Mouse (Mus musculus) midbrain, embryonic 11.5 days (tissue): ENCODE measurements around the gene Dapp1. TPM values are rescaled to one million over a fixed set of nuclear protein-coding genes. Genes with fewer than 3 reads are reported as not detected.

Source experiments
- ATAC-seq: fragments of 200-750 bp; cut with Nextera tagmentation; 2 replicates; pipeline ENCODE4 v1.8.0; 2017; ENCODE audit warnings: moderate TSS enrichment, moderate library complexity; ENCODE audit not compliant: low FRiP score
- DNase-seq: peaks from one replicate; pipeline ENCODE4 v3.0.0; 2015; ENCODE audit warnings: low spot score; ENCODE audit errors: missing footprints
- H3K27ac ChIP-seq: fragments of 300-500 bp; sonication (generic); 2 replicates; pipeline ENCODE4 v1.5.1; 2014; ENCODE audit warnings: low read depth, low read length
- H3K27me3 ChIP-seq: fragments of 300-500 bp; sonication (generic); 2 replicates; pipeline ENCODE4 v1.6.1; 2014; ENCODE audit warnings: mild to moderate bottlenecking, low read length, moderate library complexity, mixed read lengths; ENCODE audit not compliant: control insufficient read depth, insufficient read depth
- H3K36me3 ChIP-seq: fragments of 300-500 bp; sonication (generic); 2 replicates; pipeline ENCODE4 v1.6.1; 2014; ENCODE audit warnings: mild to moderate bottlenecking, low read length, moderate library complexity, mixed read lengths; ENCODE audit not compliant: control insufficient read depth, insufficient read depth
- H3K4me1 ChIP-seq: fragments of 300-500 bp; sonication (generic); 2 replicates; pipeline ENCODE4 v1.6.1; 2014; ENCODE audit warnings: low read length; ENCODE audit not compliant: control insufficient read depth, insufficient read depth
- H3K4me2 ChIP-seq: fragments of 300-500 bp; sonication (generic); 2 replicates; pipeline ENCODE4 v1.6.1; 2014; ENCODE audit warnings: mild to moderate bottlenecking, moderate library complexity
- H3K4me3 ChIP-seq: fragments of 300-500 bp; sonication (generic); 2 replicates; pipeline ENCODE4 v1.5.1; 2014; ENCODE audit warnings: low read depth, low read length
- H3K9ac ChIP-seq: fragments of 300-500 bp; sonication (generic); 2 replicates; pipeline ENCODE4 v1.6.1; 2014; ENCODE audit warnings: low read length
- H3K9me3 ChIP-seq: fragments of 300-500 bp; sonication (generic); 2 replicates; pipeline ENCODE4 v1.6.1; 2016; ENCODE audit warnings: low read length; ENCODE audit not compliant: control insufficient read depth
- WGBS: fragments of 180-500 bp; shearing (Covaris S2); extraction: QIAGEN DNeasy Blood & Tissue Kit; methylation state at CpG from one replicate; pipeline ENCODE4 v1.1.7; 2014; 5-methylcytosine and 5-hydroxymethylcytosine counted together
- polyA plus RNA-seq: library from polyadenylated mRNA; unstranded; fragments of >200 nt; fragmentation: Nextera tagmentation; extraction: Ambion mirVana; gene quantifications from 2 replicates; pipeline ENCODE4 v1.2.1, GENCODE M21; 2014

The Dapp1 gene
- polyA plus RNA-seq, 1 experiment from 2014 or later: 3.4 TPM

- H3K9me3 ChIP-seq: no peaks in the 10 kb centered on the region
- H3K27me3 ChIP-seq: no peaks in the 10 kb centered on the region
- H3K4me2 ChIP-seq: no peak overlapping the region
- peaks cover 9% of the 10 kb centered on the region for H3K4me1 ChIP-seq
- H3K9ac ChIP-seq: no peak overlapping the region
- WGBS: 18% methylated on average over 9 of the region's 9 CpGs
- ATAC-seq: peak; percentile 76
- DNase-seq: peak; percentile 89
- peak overlapping the region; percentile 57; the same call in 1 of the 2 replicates for H3K27ac ChIP-seq
- H3K4me3 ChIP-seq: no peak overlapping the region
- H3K36me3 ChIP-seq: no peaks in the 10 kb centered on the region
Observed at GRCm38 (mm10) chr3:137976943-137977628, 4.3 kb downstream of the Dapp1 start.

- H3K4me1 ChIP-seq: peaks cover 9% of the 10 kb centered on the region
- no peaks in the 10 kb centered on the region for H3K9me3 ChIP-seq
- no peaks in the 10 kb centered on the region for H3K27me3 ChIP-seq
- DNase-seq (peak; percentile 51), ATAC-seq (no peak)
- 92% methylated on average over 17 of the region's 17 CpGs for WGBS
- H3K9ac ChIP-seq: no peak overlapping the region
- H3K4me3 ChIP-seq: no peak overlapping the region
- no peak overlapping the region for H3K27ac ChIP-seq
- H3K36me3 ChIP-seq: no peaks in the 10 kb centered on the region
- H3K4me2 ChIP-seq: no peak overlapping the region
Observed at GRCm38 (mm10) chr3:137975856-137976423, 5.4 kb downstream of the Dapp1 start.

GRCm38 (mm10) chr3:137975435-137975834 is 5.9 kb downstream of the Dapp1 start:
- WGBS: 88% methylated on average over 7 of the region's 7 CpGs
- no peak overlapping the region for H3K4me3 ChIP-seq
- ATAC-seq (no peak), DNase-seq (peak; percentile 57)
- peaks cover 9% of the 10 kb centered on the region for H3K4me1 ChIP-seq
- no peaks in the 10 kb centered on the region for H3K27me3 ChIP-seq
- H3K9me3 ChIP-seq: no peaks in the 10 kb centered on the region
- no peak overlapping the region for H3K27ac ChIP-seq
- H3K36me3 ChIP-seq: no peaks in the 10 kb centered on the region
- H3K9ac ChIP-seq: no peak overlapping the region
- no peak overlapping the region for H3K4me2 ChIP-seq

- no peak overlapping the region for H3K4me2 ChIP-seq
- H3K4me3 ChIP-seq: no peak overlapping the region
- peak; percentile 53 for DNase-seq
- ATAC-seq: no peak
- H3K36me3 ChIP-seq: no peaks in the 10 kb centered on the region
- H3K9me3 ChIP-seq: no peaks in the 10 kb centered on the region
- H3K9ac ChIP-seq: no peak overlapping the region
- H3K27ac ChIP-seq: no peak overlapping the region
- peaks cover 9% of the 10 kb centered on the region for H3K4me1 ChIP-seq
- H3K27me3 ChIP-seq: no peaks in the 10 kb centered on the region
- WGBS: 84% methylated on average over 8 of the region's 8 CpGs
Observed at GRCm38 (mm10) chr3:137974306-137974705, 7.0 kb downstream of the Dapp1 start.

GRCm38 (mm10) chr3:137972989-137973388 is 8.4 kb downstream of the Dapp1 start:
- H3K36me3 ChIP-seq: no peaks in the 10 kb centered on the region
- H3K9me3 ChIP-seq: no peaks in the 10 kb centered on the region
- peaks cover 9% of the 10 kb centered on the region for H3K4me1 ChIP-seq
- H3K9ac ChIP-seq: no peak overlapping the region
- DNase-seq (peak; percentile 35), ATAC-seq (no peak)
- H3K27me3 ChIP-seq: no peaks in the 10 kb centered on the region
- H3K4me3 ChIP-seq: no peak overlapping the region
- 94% methylated on average over 7 of the region's 7 CpGs for WGBS
- no peak overlapping the region for H3K4me2 ChIP-seq
- no peak overlapping the region for H3K27ac ChIP-seq

- WGBS: 81% methylated on average over 5 of the region's 5 CpGs
- ATAC-seq: no peak
Observed at GRCm38 (mm10) chr3:137972224-137972623, 9.1 kb downstream of the Dapp1 start.

GRCm38 (mm10) chr3:137969951-137970350 is 11.4 kb downstream of the Dapp1 start:
- Histone ChIP-seq H3K27ac (no peak overlapping the region), H3K4me2 (no peak overlapping the region; the same call in 1 of the 2 replicates), H3K4me1 (no peaks in the 10 kb centered on the region), H3K9ac (no peak overlapping the region), H3K4me3 (no peak overlapping the region), H3K9me3 (no peaks in the 10 kb centered on the region), H3K36me3 (no peaks in the 10 kb centered on the region), H3K27me3 (no peaks in the 10 kb centered on the region)
- ATAC-seq (0 out of 2 replicates have a peak, but pooled peaks have one; percentile 58), DNase-seq (peak; percentile 95)
- 44% methylated on average over 12 of the region's 12 CpGs for WGBS

More at GRCm38 (mm10) chr3:137972224-137972623, 9.1 kb downstream of the Dapp1 start:
- H3K27me3 ChIP-seq: no peaks in the 10 kb centered on the region
- H3K4me1 ChIP-seq: peaks cover 4% of the 10 kb centered on the region
- H3K4me2 ChIP-seq: no peak overlapping the region
- no peak overlapping the region for H3K27ac ChIP-seq
- peak; percentile 39 for DNase-seq
- no peak overlapping the region for H3K9ac ChIP-seq
- no peaks in the 10 kb centered on the region for H3K9me3 ChIP-seq
- H3K36me3 ChIP-seq: no peaks in the 10 kb centered on the region
- H3K4me3 ChIP-seq: no peak overlapping the region

GRCm38 (mm10) chr3:137968820-137969486 is 12.4 kb downstream of the Dapp1 start:
- H3K9ac ChIP-seq: no peak overlapping the region
- no peak overlapping the region for H3K27ac ChIP-seq
- no peak overlapping the region for H3K4me3 ChIP-seq
- no peaks in the 10 kb centered on the region for H3K9me3 ChIP-seq
- no peaks in the 10 kb centered on the region for H3K4me1 ChIP-seq
- ATAC-seq (no peak), DNase-seq (peak; percentile 53)
- H3K36me3 ChIP-seq: no peaks in the 10 kb centered on the region
- H3K27me3 ChIP-seq: no peaks in the 10 kb centered on the region
- WGBS: 90% methylated on average over 9 of the region's 9 CpGs
- no peak overlapping the region for H3K4me2 ChIP-seq
